Mouse (Mus musculus): ENCODE measurements around the gene Fez2.

Gene Fez2

DNA sequence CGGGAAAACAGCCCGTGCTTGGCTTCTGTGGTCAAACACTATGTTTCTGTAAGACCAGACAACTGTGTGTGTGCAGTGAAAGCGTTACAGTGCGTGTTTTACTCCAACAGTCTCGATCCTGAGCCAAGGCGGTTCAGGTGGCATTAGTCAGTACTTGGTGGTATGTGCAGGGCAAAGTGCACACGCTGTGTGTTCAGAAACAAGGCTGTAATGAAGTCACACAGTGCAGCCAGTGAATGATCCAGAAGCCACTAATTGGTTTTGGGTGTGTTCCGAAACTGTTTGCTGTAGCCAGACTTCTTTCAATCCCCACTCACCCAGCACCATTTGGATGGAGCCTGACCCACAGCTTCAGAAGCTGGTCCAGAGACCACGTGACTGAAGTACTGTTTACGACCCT is 9.6 kb downstream of the Fez2 start:
- no peak for DNase-seq (ENCODE audit: extremely low spot score, low spot score)

DNA sequence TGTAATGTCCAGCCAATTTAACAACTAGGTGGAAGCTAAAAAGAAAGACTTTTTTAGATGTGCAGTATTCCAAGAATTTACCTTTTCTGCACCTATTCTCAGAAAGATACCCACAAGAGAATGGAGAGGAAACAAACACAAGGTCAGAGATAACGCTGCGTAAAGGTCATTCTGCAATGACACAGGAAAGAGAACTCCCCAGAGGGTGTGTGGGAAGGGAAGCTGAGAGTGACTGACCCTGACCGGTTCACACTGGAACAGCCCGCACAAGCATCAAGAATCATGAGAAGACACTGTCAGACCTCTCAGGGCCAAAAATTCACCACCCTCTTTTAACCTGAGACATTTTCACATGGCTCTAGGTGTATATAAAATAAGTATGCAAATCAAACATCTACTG is 10.4 kb downstream of the Fez2 start:
- no peak for DNase-seq (ENCODE audit: extremely low spot score, low spot score)

DNA sequence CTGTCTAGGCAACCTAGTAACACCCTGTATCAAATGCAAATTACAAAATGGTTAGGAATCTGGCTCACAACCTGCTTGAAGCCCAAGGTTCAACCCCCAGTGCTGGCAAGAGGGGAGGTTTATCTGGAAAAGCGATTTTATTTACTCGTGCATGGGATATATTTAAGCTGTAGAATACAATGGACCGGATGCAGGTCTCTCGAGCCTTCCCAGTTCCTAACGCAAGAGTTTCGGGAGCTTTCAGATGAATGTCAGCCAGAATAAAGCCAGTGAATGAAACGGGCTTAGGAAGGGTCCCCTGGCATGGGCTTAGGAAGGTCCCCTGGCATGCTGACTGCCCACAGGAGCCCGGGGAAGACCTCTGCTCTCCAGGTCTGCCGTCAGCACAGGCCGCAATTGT is 11.1 kb downstream of the Fez2 start:
- no peak for DNase-seq (ENCODE audit: extremely low spot score, low spot score)

DNA sequence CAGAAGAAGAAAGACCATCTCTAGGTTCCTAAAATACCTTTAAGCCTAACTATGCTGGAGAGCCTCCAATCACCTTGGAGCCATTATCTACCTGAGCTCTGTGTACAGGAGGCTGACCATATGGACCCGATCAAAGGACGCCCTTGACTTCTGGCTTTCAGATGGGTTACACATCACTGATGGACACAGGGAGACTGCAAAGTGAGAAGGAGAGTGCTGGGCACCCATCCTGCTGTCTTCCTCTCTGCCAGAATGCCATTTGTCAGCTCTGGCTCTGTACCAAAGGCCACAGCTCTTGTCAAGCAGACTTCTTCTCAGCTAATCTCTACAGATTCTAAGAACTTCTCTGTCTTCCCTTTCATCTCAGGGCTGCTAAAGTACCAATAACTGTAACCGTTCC is 12.6 kb downstream of the Fez2 start:
- DNase-seq (ENCODE audit: extremely low spot score, low spot score): no peak

DNA sequence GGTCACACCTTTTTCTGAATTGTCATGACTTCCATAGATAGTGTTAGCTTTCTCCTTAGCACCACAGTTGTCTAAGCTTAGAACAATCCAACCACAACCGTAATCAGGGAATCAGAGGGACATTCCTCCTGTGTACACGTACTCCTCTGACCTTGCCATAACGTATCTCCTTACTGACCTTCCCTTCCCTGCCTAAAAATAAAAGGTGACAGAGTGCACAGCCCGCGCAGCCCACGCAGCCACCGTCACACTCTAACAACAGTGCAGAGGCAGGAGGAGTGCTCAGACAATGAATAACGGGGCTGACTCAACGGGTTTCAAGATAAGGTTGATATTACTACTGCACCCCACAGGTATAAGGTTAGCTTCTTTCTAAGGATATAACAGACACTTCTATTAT is 14.1 kb downstream of the Fez2 start:
- DNase-seq (ENCODE audit: extremely low spot score, low spot score): no peak

DNA sequence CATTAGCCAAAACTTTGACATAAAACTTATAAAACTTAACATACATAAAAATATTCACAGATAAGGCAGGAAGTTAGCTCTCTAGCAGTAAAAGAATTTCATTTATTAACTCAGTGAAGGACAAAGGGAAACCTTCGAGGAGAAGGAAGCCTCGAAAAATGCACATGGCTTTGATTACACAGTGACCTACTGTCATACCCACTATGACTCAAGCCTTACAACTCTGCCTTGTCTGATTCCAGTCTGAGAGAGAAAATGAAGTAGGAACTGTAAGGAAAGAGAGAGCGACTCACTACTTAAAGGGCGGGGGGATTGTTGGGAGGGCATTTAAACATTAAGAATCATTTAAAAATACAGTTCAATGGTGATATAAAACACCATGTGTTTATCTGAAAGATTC is 14.7 kb downstream of the Fez2 start:
- no peak for DNase-seq (ENCODE audit: extremely low spot score, low spot score)

DNA sequence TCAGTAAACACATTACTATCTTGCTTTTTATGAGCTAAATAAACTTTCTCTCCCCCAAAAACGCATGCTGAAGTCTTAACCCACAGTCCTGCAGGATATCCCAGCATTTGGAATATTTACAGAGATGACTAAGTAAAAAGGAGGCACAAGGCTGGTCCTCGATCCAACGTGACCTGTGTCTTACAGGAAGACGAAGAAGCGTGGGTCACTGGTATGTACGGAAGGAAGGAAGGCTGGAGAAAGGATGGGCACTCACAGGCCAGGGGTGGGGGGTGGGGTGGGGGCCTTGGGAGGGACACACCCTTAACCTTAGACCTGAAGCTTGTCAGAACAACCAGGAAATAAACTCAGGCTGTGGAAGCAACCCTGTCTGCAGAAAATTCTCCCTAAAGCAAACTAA is 15.8 kb downstream of the Fez2 start:
- no peak for DNase-seq (ENCODE audit: extremely low spot score, low spot score)

DNA sequence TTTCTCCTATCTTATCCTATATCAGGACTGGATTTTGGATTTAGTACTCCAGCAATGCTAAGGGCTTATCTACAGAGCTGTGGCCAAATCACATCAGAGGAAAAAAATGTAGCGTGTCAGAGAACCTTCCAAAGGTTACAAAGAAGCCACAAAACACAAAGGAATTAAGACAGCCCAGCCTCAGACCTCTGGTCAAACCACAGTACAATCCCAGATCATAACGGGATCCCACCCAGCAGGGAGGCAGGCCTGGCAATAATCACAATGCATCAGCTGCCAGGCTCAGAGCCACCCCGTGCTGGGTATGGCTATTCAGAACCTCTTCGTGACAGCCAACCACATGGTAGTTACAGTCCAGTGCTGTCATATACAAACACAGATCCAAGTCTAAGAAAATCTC is 16.2 kb downstream of the Fez2 start:
- no peak for DNase-seq (ENCODE audit: extremely low spot score, low spot score)

DNA sequence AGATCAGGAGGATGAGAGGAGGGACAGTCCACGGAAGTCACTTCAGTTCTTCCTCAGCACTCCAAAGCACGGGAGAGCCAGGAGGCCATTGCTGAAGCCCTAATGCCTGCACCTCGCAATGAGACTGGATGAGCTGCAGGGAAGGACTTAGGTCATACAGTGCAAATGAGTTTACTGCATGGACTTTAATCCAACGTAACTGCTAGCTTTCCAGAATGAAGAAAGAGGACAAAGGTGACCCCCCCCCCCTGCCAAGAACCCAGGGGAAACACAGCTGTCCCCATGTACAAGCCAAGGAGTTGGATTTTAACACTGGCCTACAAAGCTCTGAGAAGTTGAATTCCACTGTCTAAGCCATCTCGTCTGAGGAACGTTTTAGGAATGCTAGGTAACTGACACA is 16.6 kb downstream of the Fez2 start:
- no peak for DNase-seq (ENCODE audit: extremely low spot score, low spot score)

DNA sequence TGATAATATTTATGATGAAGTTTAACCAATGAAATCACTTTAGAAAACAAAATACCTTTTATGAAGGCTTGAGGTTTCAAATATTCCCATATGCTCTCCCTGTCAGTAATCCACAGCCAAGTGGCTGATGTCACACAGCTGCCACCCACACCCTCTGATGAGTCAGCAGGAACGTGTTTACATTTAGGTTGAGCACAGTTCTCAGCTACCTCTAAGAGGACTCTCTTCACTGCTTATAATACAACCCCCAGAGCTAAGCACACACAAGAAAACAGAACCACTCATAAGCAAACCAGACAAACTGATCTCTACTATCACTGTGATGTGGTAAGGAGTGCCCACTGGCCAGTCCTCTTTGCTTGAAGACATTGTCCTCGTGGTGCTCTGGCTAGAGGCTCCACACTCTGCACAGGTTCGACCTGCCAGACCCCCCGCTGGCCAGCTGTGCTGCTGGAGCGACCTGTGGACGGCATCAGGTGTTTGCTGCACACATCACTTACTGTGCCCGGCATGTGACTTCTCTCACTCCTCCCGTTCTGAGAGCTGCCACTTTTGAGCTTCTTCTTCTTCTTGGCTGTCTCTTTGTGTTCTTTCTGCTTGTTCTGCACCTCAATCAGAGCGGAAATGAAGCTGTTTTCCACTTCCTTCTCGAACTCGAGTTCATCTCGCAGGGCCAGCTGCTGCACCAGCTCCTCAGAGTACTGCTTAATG is 17.7 kb downstream of the Fez2 start:
- no peak for DNase-seq (ENCODE audit: extremely low spot score, low spot score)

DNA sequence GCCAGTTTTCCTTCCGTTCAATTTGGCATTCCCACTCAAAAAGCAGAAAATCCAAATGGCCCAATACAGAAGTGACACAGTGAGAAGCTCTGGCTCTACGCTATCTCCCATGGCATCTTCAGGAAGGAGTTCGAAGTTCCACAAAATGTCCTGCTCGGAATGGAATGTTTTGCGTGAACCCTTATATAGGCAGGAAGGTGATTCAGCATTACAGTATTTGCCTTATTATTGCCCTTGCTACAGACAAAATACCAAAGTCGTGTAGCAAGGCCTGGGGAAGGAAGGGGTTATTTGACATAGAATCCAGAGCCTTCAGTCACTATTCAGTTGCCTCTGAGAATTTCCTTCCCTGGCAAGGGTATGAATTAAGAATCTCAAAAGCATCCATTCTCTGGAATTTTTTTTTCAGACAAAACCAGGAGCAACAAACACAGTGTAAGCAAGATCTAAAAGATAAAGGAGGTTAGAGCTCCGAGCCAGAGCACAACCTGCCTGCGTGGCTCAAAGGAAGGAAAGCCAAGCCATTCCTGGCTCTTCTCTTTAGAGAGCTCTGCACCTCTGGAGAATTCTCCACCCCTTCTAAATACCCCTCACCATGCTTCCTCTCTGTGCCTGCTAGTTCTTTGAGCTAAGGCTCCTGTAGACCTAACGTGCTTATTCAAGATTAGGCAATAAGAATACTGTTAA is 25.4 kb downstream of the Fez2 start:
- no peak for DNase-seq (ENCODE audit: extremely low spot score, low spot score)

DNA sequence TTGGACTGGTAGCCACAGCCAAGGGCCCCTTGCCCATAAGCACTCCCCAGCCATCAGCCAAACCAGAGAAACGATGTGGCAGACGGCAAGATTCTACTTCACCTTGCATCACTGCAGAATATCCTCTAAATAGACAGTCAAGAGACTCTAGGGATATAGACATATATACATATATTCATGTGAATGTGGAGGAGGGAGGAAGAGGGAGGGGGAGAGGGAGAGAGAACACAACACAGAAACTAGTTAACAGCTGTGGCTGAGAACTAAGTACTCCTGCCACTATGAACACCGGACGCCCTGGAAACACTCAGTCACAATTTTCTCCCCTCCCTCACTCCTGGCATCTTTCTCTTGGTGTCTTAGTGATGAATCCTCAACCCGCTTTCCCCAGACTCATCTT is 28.4 kb downstream of the Fez2 start:
- DNase-seq (ENCODE audit: extremely low spot score, low spot score): no peak

DNA sequence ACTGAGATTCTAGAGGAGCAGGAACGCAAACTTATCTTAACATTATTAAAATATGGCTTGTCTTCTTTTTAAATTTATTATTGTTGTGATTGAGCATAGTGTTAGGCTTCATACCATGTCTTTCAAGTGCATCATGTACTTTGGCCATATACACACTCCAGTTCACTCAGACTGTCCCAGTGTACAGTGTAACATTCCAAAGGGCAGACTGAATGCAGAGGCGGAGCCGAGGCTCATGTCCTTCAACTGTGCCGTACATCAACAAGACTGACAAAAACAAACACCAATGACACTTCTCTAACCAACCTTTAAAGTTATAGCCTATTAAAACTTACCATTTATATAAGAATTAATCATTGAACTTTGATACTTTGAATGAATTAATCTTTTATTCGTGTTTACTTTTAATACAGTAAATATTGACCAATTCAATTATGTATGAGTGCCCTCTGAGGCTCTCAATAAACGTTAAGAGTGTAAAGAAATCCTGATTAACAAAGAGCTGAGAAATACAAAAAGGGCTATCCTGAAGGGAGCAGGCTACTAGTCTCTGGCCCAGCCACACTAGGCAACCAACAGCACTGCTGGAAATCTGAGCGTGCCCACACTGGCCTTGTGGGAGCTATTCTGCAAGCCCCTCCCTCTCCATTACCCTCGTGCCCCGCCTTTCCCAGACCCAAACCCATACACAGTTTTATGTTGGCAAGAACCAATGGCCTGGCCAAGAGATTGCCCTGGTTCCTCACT is 29.7 kb downstream of the Fez2 start:
- no peak for DNase-seq (ENCODE audit: extremely low spot score, low spot score)

DNA sequence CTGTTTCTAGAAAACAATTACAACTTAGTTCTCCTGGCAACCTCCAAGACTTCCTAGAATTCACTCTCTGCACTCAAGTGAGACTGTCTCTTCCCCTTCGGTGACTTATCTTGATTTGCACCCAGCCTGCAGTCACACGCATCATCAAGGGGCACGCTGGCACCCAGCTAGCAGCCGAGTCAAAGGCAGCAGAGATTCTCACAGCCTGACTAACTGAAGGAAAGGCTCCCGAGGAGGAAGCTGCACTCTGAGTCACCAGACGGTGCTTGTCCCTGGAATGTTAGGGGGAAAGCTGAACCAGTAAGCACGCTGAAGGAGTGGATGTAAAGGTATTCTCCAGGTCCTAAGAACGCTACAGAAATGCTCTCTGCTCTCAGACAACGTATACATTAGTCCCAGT is 30.3 kb downstream of the Fez2 start:
- DNase-seq (ENCODE audit: extremely low spot score, low spot score): no peak

DNA sequence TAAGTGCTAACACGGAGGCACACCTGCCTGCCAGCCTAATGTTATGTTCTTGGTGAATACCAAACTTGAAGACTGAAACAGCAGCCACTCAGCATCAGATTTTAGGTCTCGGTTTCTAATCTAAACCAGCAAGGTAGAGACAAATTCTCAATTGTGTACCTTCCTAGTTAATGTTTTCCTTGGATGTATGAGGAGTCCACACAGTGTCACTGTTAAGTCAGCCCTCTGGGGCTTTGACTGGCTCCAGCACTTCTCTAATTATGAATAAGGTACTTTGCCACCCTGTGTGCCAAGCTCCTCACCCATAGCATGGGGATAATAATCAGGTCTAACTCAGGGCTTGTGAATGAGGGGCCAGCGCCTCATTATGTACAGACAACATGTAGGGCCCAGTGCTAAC is 35.6 kb downstream of the Fez2 start:
- DNase-seq (ENCODE audit: extremely low spot score, low spot score): no peak

DNA sequence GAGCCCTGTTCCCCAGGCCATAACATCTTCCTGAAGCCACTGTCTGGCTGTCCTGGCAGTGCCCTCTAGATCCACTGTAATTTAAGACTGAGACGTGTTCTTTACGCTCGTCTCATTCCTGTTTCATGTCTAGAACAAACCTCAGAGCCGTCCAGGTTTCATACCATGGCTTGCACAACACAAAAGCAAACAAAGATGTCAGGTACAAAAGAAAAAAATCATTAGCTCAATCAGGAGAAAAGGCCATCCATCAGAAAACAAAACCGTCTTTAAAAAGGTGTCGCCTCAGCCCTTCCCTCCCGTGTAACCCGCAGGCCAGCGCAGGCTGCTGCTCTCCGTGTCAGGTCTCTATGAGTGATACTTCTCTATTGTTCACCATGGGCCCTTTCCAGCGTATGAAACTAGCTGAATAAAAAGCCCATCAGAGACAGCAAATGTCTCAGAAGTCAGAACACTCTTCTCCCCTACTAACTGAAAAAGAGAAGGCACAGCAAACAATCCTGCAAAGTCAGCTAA is 38.2 kb downstream of the Fez2 start:
- no peak for DNase-seq (ENCODE audit: extremely low spot score, low spot score)

DNA sequence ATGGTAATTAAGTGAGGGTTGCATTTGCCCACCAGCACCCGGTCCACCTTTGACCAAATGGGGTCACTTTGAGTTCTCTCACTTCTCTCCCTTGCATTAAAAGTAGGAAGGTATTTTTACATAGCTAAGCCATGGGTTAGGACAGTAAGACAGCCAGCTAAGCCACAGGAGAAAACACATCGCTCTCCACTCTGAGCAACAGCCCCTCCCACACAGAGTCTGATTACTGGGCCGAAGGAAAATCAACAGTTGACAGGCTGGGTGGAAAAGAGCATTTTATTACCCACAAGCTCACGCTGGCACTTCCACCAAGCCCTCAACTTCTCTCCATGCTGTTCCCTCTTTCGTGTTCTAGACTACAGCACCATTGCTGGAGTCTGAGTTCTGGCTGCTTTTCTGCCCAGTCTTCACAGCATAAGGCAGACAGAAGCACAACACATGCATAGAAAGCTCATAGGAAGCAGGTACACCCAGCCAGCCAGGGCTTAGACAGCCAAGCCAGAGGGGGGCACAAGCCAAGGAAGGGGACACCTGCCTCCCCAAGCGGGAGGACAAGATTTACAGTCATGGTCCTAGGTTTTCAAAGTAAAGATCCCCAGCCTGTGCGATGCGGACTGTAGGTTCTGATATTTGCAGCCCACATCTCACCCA is 38.7 kb downstream of the Fez2 start:
- no peak for DNase-seq (ENCODE audit: extremely low spot score, low spot score)

DNA sequence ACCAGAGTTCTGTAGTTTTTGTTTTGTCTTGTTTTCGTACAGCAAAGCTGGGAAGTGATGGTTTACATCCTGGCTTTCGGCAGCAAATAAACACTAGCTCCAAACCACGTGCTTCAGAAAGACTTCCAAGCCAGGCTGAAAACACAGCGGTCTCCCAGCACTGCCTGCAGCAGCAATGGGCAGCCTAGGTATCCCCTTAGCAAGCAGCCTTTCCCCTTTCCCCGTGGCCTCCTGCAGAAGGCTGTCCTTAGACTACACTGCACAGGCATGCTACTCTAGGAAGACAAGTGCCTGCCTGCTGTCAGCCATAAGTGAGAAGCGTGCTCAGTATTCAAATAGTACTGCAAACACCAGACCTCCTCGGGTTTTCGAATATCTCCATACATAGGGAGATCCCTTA is 41.4 kb downstream of the Fez2 start:
- DNase-seq (ENCODE audit: extremely low spot score, low spot score): no peak

DNA sequence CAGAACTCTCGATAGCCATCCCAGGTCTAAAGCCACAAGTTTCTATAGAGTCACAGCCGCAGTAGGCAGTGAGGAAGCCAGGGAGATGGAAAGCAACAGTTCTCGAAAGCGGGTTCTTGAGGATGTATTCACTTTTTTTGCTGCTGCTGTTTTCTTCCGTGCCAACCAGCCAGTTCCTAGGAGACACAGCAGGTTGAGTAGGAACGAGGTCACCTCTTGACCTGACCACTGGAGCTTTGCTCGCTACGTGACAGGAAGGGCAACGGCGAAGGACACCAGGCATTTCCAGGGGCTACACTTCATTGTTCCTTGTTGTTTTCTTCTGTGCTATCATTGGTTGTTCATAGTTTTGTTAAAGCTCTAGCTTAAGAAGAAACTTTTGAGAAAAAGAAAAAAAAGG is 43.2 kb downstream of the Fez2 start:
- no peak for DNase-seq (ENCODE audit: extremely low spot score, low spot score)

DNA sequence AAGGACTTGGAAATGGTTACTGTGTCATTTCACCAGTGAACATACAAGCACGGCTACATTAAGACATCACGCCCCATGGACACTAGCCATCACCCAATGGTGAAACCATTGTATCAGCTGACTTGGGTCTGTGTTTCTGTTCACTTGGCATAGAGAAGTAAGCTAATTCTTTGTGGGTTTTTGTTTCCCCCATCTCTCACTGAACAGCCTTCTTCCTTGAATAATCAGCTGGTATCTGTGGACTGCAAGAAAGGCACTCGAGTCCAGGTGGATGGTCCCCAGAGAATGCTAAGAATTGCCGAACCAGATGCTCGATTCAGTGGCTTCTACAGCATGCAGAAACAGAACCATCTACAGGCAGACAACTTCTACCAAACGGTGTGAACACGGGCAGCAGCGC is 44.1 kb downstream of the Fez2 start:
- no peak for DNase-seq (ENCODE audit: extremely low spot score, low spot score)

DNA sequence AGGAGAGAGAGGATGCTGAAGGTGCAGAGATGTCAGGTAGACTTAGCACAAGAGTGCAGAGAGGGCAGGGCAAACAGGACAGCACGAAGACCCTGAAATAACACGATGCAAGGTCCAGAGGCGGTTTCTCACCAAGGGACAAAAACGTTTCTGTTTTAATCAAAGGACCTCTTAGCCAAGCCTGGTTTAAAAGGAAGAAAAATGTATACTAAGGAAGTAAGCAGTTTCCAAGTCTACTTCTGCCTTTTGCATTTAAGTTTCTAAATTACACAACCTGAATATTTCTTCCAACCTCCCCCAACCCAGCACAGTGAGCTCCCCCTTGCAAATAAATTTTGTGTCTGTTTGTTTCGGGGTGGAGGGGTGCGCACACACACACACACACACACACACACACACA is 44.8 kb downstream of the Fez2 start:
- DNase-seq (ENCODE audit: extremely low spot score, low spot score): no peak

DNA sequence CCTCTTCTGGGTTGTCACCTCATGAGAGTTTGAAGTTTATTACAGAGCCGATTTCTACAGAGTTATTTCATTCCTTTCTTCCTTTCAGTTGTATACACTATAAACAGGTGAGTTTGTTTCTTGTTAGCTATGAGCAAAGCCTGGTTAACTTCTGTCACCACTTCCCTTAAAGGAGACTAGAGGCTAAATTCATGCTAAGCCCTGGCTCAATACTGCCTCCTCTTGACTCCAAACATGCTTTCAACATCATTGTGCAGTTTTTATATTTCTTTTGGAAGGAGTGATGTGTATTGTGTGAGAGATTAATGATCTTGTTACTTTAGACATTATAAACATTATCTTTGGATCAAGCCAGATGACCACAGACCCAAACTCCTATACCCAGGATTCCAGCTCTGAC is 47.5 kb downstream of the Fez2 start:
- DNase-seq (ENCODE audit: extremely low spot score, low spot score): no peak
